Mouse (Mus musculus) ovary, adult 18-20 months (tissue): Measurements from ENCODE around the gene Smtn.

Experiments used
- DNase-seq: peaks from one replicate; pipeline ENCODE4 v3.0.0; 2022; ENCODE audit warnings: low spot score, mixed read lengths

The Smtn gene

DNA sequence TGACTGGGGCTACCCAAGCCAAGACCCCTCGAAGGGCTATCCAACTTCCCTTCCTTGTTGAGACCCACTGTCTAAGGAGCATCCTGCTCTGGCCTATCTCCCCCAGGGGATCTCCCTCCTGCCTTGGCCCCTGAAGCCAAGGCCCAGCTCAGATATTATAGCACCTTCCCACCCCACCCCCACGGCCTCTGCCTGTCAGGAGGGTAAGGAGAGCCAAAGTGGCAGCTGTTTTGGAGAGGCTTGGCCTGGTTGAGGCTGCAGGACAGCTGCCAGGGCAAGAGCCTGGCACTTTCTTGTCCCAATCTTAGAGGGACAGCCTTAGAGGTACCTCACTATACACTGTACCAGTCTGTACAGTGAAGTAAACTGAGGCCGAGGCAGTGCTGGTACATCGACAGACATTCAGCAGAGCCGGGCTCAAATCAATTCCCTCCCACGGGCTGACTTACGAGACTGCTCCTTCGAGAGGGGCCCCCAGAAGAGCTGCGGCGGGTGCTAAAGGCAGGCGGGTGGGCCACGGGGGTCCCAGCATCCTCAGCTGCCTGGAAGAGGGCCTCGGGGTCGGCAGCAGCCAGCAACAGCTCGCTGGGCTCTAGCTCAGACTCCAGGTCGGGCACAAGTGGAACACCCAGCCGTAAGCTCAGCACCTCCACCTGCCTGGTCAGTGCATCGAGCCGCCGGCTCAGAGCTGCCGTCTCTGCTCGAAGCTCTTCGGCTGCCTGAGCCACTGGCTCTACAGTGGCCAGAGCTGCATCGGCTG lies 13.3 kb downstream of the Smtn start:
- no peak for DNase-seq

- DNase-seq = no peak
Observed at GRCm38 (mm10) chr11:3526207-3526606, 14.2 kb downstream of the Smtn start.

DNA sequence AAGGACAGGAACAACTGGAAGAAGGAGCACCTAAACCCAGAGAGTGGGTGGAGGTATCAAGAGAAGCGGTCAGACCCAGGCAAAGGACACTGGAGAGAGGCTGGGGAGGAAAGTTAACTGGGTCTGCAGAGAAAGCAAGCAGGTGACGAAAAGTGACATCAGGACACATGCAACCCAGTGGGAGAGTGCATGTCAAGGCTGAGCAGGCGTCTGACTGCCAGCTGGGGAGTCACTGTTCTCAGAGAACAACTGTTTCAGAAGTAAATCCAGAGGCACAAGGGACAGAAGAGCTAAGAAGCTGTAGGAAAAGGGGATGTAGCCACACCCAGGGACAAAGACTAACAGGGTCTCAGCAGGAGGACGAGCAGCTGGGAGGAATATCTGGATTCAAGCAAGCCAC lies 14.9 kb downstream of the Smtn start:
- DNase-seq = no peak

DNA sequence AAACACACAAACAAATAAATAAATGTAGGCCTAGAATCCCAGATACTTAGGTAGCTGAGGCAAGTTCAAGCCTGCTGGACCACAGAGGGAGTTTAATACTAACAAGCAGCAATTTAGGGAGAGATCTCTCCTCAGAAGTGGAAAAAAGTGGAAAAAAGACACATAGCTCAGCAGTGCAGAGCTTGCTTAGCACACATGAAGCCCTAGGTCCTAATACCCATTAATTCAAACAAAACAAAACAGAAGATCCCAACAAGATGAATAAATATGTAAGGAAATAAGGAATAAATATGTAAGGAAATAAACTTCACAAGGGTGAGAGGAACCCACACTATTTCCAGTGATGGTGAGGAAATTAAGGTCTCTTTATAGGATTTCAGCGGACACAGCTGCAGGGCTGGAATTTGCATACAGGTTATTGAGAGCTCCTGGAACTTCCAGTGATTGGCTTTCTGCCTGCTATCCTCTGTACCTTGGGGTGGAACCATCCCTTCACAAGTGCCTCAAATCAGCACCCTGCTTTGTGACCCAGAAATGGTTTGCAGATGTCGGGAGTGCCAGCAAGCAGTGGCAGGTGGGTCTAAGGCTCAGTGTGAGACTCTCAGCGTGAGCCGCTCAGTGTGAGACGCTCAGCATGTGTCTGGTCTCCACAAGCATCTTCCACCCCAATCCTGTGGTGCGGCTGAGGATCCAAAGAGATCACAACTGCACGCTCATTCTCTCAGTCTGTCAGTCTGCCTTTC lies 16.4 kb downstream of the Smtn start:
- DNase-seq = no peak

DNA sequence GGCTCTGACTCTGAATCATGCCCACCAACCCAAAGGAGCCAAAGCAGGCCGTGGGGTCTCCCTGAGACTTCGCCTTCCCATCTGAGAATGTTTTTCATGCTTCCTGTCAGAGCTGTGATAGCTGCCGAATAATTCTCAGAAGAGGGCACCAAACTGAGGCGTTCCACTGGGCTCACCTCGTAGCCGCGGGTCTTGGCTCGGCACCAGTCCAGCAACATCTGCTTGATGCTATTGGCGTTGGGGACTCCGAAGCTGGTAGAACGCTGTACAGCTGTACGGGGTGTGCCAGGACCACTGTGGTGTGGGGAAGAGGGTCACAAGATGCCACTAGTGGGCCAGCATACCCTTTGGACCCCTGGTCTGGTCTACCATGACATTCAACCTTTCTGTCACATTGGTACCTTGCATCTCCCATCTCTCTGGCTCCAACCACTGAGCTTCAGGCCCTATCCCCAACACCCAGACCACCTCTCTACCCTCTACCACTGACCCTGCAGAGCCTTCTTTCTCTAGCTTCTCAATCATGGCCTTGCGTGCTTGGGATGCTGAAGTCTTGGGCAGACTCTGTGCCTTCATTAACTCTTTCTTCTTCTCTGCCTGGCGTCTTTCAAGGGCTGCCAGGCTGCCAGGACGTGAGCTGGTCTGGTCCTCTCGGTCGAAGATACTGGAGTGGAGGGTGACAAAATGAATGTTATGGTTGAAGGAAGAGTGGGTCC lies 18.0 kb downstream of the Smtn start:
- no peak for DNase-seq

GRCm38 (mm10) chr11:3521339-3522224 lies 18.8 kb downstream of the Smtn start:
- no peak for DNase-seq

GRCm38 (mm10) chr11:3520919-3521318 lies 19.5 kb downstream of the Smtn start:
- DNase-seq = no peak

- DNase-seq = no peak
Observed at GRCm38 (mm10) chr11:3519756-3520398, 20.5 kb downstream of the Smtn start.

DNA sequence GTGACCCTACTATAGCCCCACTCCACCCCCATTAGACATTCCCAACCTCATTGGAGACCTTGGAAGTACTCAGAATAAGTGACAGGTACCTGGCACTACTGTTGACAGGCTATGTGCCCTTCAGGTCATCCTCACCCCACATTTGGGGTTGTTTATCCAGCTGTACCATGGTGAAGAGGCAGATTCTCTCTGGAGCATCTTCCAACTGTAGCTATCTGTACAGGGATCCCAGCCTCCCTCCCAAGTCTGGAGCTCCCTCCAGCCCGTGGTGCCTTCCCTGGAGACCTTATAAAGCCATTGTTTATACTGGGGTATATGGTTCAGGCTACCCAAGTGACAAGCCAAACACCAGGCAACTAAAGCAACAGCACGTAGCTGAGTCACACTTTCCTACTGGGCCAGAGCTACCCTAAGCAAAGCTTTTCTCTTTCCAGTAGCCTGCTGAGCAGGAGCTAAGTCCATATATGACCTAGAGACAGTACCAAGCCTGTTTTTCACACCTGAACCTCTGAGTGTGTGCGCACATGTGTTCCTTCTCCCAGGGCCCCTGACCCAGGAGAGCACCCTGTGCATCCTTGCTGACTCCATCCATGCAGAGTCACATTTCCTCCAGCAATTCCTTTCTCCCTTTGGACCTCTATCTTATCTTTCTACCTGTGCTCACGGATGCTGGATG lies 21.2 kb downstream of the Smtn start:
- no peak for DNase-seq

GRCm38 (mm10) chr11:3517846-3518732 lies 22.3 kb downstream of the Smtn start:
- no peak for DNase-seq

GRCm38 (mm10) chr11:3516859-3517845 lies 23.3 kb downstream of the Smtn start:
- no peak for DNase-seq

DNA sequence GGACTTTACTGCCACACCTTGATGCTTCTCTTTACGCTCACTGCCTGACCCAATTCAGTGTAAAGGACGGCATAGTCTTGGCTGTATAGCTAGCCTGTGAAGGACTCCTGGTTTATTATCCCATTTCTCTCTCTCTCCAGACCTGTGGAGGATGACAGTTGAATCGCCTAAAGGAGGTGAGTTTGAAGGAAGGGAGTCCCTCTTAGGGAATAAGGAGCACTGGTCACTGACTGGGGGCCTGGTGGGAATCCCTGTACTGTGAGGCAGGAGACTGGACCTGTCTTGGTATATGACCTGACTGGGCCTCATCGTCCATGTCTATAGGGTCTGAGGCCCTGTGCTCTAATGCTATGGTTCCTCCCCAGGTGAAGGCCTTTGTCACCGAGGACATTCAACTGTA lies 24.3 kb downstream of the Smtn start:
- DNase-seq = no peak

DNA sequence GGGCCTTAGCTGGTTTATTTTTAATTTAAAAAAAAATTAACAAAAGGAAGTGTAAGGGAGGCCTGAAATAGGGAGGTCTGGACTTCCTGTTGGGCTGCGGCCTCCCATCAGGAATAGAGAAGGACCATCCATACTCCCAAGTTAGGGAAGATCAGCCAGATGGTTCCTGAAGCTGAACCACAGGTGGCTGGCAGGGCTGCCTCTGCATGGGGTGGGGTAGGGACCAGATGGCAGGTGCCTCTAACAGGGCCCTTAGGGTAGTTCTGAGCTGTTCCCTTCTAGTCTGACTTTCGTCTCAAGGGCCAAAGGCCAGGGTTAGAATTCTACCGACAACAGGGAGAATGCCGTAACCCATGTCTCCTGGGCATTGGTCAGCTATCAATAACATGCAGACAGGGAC lies 24.8 kb downstream of the Smtn start:
- no peak for DNase-seq

DNA sequence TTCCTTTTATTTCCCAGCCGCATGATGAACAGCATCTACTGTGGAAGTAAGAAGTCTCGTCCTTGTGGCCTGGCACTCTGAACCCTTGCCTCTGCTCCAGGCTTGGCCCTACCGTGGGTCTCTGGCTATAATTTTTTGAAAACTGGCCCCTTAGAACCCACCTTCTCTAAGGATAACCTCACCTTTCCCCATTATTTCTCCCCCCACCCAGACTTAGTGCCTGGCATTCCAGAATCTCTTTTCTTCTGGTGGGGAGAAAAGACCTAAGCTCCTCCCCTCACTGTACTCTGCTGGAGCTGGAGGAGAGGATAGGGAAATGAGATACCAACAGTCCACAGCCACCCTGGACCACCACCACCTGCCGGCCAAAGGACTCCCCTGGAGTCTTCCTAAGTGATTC lies 25.2 kb downstream of the Smtn start:
- no peak for DNase-seq

DNA sequence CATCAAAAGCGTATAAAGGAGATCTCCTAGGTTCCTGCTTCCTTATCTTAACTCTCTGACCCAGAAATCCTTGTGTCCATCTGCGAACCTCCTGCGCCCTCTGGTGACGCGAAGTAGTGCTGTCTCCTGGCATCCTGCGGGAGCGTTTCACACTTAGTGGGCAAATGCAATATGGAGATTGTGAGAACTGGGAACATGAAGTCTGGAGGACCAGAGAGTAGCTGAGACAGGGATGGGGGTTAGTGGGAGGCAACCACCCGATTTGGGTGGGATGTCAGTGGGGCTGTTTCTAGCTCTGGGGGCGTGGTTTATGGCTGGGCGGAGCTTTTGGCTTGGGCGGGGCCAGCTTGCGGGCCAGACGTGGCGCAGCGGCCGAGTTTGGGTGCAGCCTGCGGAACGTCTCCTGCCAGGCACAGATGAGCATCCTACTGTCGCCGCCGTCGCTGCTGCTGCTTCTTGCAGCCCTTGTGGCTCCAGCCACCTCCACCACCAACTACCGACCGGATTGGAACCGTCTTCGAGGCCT lies 25.8 kb downstream of the Smtn start, which contains the start of gene Selenom:
TSS of gene Selenom (plus strand) at position 156 of the 526 bp plus-strand sequence.
- peak; percentile 78 for DNase-seq

DNA sequence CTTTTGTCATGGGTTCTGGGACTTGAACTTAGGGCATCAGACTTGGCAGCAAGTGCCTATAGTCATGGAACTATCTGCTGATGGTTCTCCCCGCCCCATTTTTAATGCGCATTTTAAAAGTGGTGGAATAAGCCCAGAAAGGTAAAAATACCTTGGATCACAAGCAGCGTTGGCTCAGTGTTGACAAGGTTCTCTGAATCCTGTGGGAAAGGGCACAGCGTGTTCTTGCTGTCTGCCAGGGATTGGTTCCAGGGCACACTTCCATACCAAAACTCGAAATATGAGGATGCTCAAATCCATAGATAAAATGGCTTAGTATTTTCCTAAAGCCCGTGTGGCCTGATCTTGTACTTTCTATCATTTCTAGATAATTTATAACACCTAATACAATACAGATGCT lies 27.1 kb downstream of the Smtn start:
- DNase-seq = no peak

DNA sequence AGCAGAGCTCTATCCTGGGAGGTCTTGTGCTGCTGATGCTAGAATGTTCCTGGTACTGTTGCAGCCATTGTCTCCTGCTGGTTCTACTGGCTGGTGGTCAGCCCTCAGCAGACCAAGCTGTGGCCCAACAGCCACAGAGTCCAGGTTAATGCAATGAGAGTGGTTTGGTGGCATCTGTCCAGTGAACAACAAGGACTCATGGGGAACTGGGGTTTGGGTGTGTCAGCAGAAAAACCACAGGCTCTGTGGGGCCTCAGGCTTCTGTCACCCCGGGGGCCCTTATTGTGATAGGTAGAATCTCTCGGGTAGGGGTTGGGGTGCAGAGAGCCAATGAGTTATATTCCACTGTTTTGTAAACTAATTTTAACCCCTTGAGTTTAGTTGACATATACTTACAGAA lies 30.1 kb downstream of the Smtn start:
- no peak for DNase-seq
